Mouse (Mus musculus): ENCODE results near the gene Atad1.

- TF ChIP-seq CTCF (IDR thresholded peaks at IDR 0.05; ENCODE audit: borderline replicate concordance, extremely low read depth, insufficient read depth, insufficient read length) (no peak), POLR2A (IDR thresholded peaks at IDR 0.05; ENCODE audit: borderline replicate concordance, extremely low read depth, insufficient read depth, insufficient read length, poor library complexity, severe bottlenecking) (no peak)
Measured at GRCm38 (mm10) chr19:32759357-32760024, 19.9 kb upstream of the Atad1 start.
